Mouse (Mus musculus): ENCODE measurements around the gene Ss18l1. TPM values are rescaled to one million over a fixed set of nuclear protein-coding genes. Genes with fewer than 3 reads are reported as not detected.

The Ss18l1 gene
- total and polyA plus RNA-seq, 3 experiments: 2.0 to 3.0 (median 2.1) TPM

DNA sequence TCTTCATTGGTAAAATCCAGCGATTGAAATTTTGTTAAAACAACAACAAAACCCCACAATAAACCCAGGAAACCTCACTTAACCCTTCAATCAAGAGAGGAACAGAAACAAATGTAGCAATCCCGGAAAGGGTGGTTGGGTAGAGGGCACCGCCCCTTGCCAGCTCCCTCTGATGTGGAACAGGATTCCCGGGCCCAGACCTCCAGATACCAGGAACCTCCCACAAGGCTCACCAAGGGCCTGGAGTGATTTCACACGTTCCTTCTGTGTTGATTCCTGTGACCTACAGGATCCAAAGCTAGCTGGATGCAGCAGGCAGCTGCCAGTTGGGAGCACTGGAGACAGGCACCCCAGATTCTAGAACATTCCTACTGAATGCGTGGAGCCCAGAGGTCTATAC lies 1.9 kb upstream of the Ss18l1 start:
- H3K27ac ChIP-seq (ENCODE audit: insufficient read depth, low read depth): no peak overlapping the region
- H3K4me1 ChIP-seq (ENCODE audit: control insufficient read depth in 1 of 2, insufficient read depth in 2 of 2): peaks cover 13 to 26% of the 10 kb centered on the region in 2 experiments; a peak in 3 of 4 replicates
- in situ Hi-C loops (cut with MboI; ENCODE audit: low pct_ligation_motif_present, low pct_unique_long_range_greater_than_20kb, low sequenced_read_pairs) (no loop called here), dilution Hi-C loops (cut with MboI; ENCODE audit: extremely low pct_ligation_motif_present, extremely low pct_unique_long_range_greater_than_20kb, low sequenced_read_pairs) (no loop called here)
- H3K4me3 ChIP-seq (replicated peaks in 1 of 3; ENCODE audit: low read depth in 2 of 3, low read length in 2 of 3, poor library complexity in 1 of 3): peak overlapping the region in 1 of 3 experiments; percentile 98
- no peaks in the 10 kb centered on the region for H3K9me3 ChIP-seq (replicated peaks; ENCODE audit: low read length)
- TF ChIP-seq RCOR1 (conservative IDR thresholded peaks at IDR 0.05; ENCODE audit: low read depth, low read length) (no peak), PAX5 (IDR thresholded peaks at IDR 0.05; ENCODE audit: low read length) (no peak), CHD1 (IDR thresholded peaks at IDR 0.05; ENCODE audit: low read depth, low read length) (no peak), MXI1 (IDR thresholded peaks at IDR 0.05; ENCODE audit: low read depth, low read length) (no peak)
- peak overlapping the region; percentile 92 for H3K9ac ChIP-seq (ENCODE audit: insufficient read depth, low read depth)
- no peak for DNase-seq (ENCODE audit: extremely low read depth)
- peak overlapping the region; percentile 92 for H3K4me2 ChIP-seq (ENCODE audit: insufficient read depth, low read depth, poor library complexity, severe bottlenecking)
- no peaks in the 10 kb centered on the region for H3K27me3 ChIP-seq (replicated peaks)
- peaks cover 42 to 55% of the 10 kb centered on the region in 2 experiments for H3K36me3 ChIP-seq (replicated peaks in 1 of 2; ENCODE audit: control insufficient read depth in 1 of 2, insufficient read depth in 1 of 2, low read length in 1 of 2)
- peaks cover 39% of the 10 kb centered on the region for H3K79me2 ChIP-seq (replicated peaks; ENCODE audit: control insufficient read depth, extremely low read depth, insufficient read depth, poor library complexity, severe bottlenecking)

DNA sequence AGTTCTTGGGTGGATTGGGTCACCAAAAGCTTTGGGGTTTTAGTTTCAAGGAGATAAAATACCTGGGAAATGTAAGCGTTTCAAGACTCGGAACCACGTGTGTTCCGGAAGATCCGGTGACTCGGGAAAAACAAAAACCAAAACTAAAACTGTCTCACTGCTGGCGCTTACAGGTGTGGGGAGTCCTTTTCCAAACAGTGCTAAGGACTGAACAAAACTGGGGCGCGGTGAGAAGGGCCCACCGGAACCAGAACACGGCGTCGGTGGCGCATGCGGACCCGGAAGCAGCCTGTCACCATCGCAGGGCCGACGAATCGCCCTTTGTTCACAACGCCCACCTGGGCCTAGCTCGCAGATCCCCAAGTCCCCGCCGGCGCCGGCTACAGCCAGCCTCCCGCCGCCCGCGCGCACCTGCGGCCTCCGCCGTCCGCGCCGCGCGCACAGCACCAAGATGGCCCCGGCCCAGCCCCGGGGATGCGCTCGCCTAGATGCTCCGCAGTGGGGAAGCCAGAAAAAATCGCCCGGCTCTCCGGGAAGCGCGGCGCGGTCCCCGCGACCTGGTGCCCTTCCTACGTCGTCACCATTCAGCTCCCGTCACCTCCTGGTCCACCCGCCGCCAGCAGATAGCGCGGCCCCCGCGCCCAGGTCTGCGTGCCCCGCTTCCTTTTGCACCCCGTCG lies 593 bp upstream of the Ss18l1 start:
- peak overlapping the region; percentile 83 for H3K27ac ChIP-seq (ENCODE audit: insufficient read depth, low read depth)
- peaks cover 13 to 26% of the 10 kb centered on the region in 2 experiments; a peak in 3 of 4 replicates for H3K4me1 ChIP-seq (ENCODE audit: control insufficient read depth in 1 of 2, insufficient read depth in 2 of 2)
- no peaks in the 10 kb centered on the region for H3K27me3 ChIP-seq (replicated peaks)
- H3K36me3 ChIP-seq (replicated peaks in 1 of 2; ENCODE audit: control insufficient read depth in 1 of 2, insufficient read depth in 1 of 2, low read length in 1 of 2): peaks cover 29 to 48% of the 10 kb centered on the region in 2 experiments
- H3K79me2 ChIP-seq (replicated peaks; ENCODE audit: control insufficient read depth, extremely low read depth, insufficient read depth, poor library complexity, severe bottlenecking): peaks cover 39% of the 10 kb centered on the region
- DNase-seq (ENCODE audit: extremely low read depth): peak; percentile 34
- H3K9ac ChIP-seq (ENCODE audit: insufficient read depth, low read depth): peak overlapping the region; percentile 92
- dilution Hi-C loops (cut with MboI; ENCODE audit: extremely low pct_ligation_motif_present, extremely low pct_unique_long_range_greater_than_20kb, low sequenced_read_pairs): no loop called here
- in situ Hi-C loops (cut with MboI; ENCODE audit: low pct_ligation_motif_present, low pct_unique_long_range_greater_than_20kb, low sequenced_read_pairs): no loop called here
- H3K4me3 ChIP-seq (replicated peaks in 1 of 3; ENCODE audit: low read depth in 2 of 3, low read length in 2 of 3, poor library complexity in 1 of 3): peak overlapping the region; percentile 96 to 98 (median 98)
- no peaks in the 10 kb centered on the region for H3K9me3 ChIP-seq (replicated peaks; ENCODE audit: low read length)
- peak overlapping the region; percentile 92 for H3K4me2 ChIP-seq (ENCODE audit: insufficient read depth, low read depth, poor library complexity, severe bottlenecking)
- TF ChIP-seq HCFC1 (IDR thresholded peaks at IDR 0.05; ENCODE audit: low read depth, low read length): peak; percentile 52
- TF ChIP-seq KAT2A (IDR thresholded peaks at IDR 0.05; ENCODE audit: insufficient replicate concordance, low read length): no peak
- TF ChIP-seq NELFE (IDR thresholded peaks at IDR 0.05; ENCODE audit: low read depth, low read length): no peak
- TF ChIP-seq ETS1 (conservative IDR thresholded peaks at IDR 0.05; ENCODE audit: low read depth, low read length): no peak
- peak; percentile 49 for TF ChIP-seq USF1 (IDR thresholded peaks at IDR 0.05; ENCODE audit: low read depth, low read length)
- TF ChIP-seq RAD21 (IDR thresholded peaks at IDR 0.05; ENCODE audit: low read depth, low read length): no peak
- TF ChIP-seq MAFK (IDR thresholded peaks at IDR 0.05; ENCODE audit: insufficient replicate concordance, low read length): no peak
- TF ChIP-seq MAZ (IDR thresholded peaks at IDR 0.05; ENCODE audit: low read depth, low read length): no peak
- no peak for TF ChIP-seq ZNF384 (IDR thresholded peaks at IDR 0.05; ENCODE audit: low read depth, low read length)
- TF ChIP-seq ELF1 (IDR thresholded peaks at IDR 0.05; ENCODE audit: low read depth, low read length): peak; percentile 81
- no peak for TF ChIP-seq BHLHE40 (IDR thresholded peaks at IDR 0.05; ENCODE audit: low read depth, low read length)
- no peak for TF ChIP-seq POLR2AphosphoS2 (IDR thresholded peaks at IDR 0.05; ENCODE audit: low read depth, low read length)
- peak; percentile 79 for TF ChIP-seq MAX (IDR thresholded peaks at IDR 0.05; ENCODE audit: low read length)
- TF ChIP-seq ZMIZ1 (IDR thresholded peaks at IDR 0.05; ENCODE audit: low read depth, low read length): no peak
- no peak for TF ChIP-seq SIN3A (IDR thresholded peaks at IDR 0.05; ENCODE audit: low read length)
- no peak for TF ChIP-seq CHD2 (IDR thresholded peaks at IDR 0.05; ENCODE audit: low read length)
- no peak for TF ChIP-seq CTCF (conservative IDR thresholded peaks at IDR 0.05 in 1 of 2, IDR thresholded peaks at IDR 0.05 in 1 of 2; ENCODE audit: low read depth in 2 of 2, low read length in 2 of 2)
- no peak for TF ChIP-seq ZKSCAN1 (IDR thresholded peaks at IDR 0.05; ENCODE audit: borderline replicate concordance, low read depth, low read length)
- no peak for TF ChIP-seq RCOR1 (conservative IDR thresholded peaks at IDR 0.05; ENCODE audit: low read depth, low read length)
- TF ChIP-seq IRF4 (IDR thresholded peaks at IDR 0.05; ENCODE audit: low read depth, low read length): no peak
- TF ChIP-seq EP300 (IDR thresholded peaks at IDR 0.05; ENCODE audit: low read length): no peak
- TF ChIP-seq GABPA (IDR thresholded peaks at IDR 0.05; ENCODE audit: insufficient replicate concordance, low read depth, low read length): no peak
- peak; percentile 94 for TF ChIP-seq MXI1 (IDR thresholded peaks at IDR 0.05; ENCODE audit: low read depth, low read length)
- TF ChIP-seq PAX5 (IDR thresholded peaks at IDR 0.05; ENCODE audit: low read length): no peak
- no peak for TF ChIP-seq JUN (IDR thresholded peaks at IDR 0.05; ENCODE audit: insufficient read depth, low read depth, low read length)
- TF ChIP-seq USF2 (conservative IDR thresholded peaks at IDR 0.05; ENCODE audit: low read depth, low read length): no peak
- no peak for TF ChIP-seq CHD1 (IDR thresholded peaks at IDR 0.05; ENCODE audit: low read depth, low read length)
- peak; percentile 70 for TF ChIP-seq NRF1 (IDR thresholded peaks at IDR 0.05; ENCODE audit: low read depth, low read length)
- TF ChIP-seq TBP (conservative IDR thresholded peaks at IDR 0.05; ENCODE audit: low read depth, low read length): no peak
- TF ChIP-seq JUND (conservative IDR thresholded peaks at IDR 0.05; ENCODE audit: low read depth, low read length): no peak
- no peak for TF ChIP-seq E2F4 (IDR thresholded peaks at IDR 0.05; ENCODE audit: insufficient replicate concordance, low read depth, low read length)
